Mouse (Mus musculus): ENCODE data around the gene Cabp2.
"Not testable (repeated sequence)": the region's sequence is repeated elsewhere in the genome, so short reads cannot be mapped to it uniquely, and the experiment has no call there.

Gene Cabp2

DNA sequence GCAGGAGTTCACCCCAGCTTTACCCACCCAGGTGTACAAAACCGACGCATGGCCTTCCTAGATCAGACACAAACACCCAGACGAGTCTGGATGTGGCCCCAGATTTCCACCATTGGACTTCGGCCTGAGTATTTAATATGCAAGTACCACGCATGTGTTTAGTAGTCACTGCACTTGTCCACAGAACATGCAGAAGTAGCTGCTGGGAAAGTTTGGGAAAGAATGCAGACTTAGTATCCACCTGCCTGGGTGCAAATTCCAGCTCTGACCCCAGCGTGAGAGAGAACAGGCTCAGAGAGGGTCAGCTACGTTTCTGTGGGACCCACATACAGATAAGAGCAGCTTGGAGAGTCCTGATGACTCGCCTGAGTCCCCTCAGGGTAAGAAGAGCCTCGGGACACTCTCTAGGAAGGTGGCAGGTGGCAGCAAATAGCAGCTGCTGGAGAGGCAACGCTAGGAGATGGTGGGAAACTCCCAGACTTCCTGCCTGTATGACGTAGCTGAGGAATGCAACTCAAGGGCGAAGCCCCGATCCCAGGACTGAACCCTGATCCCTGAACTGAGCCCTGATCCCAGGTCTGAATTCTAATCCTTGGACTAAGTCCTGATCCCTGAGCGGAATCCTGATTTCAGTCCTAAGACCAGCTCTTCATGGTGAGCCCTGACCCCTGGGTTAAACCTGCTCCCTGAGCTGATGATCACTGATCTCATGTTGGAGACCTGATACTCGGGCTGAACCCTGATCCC, 25.3 kb upstream of the Cabp2 start:
- no peak for DNase-seq (ENCODE audit: low spot score)

DNA sequence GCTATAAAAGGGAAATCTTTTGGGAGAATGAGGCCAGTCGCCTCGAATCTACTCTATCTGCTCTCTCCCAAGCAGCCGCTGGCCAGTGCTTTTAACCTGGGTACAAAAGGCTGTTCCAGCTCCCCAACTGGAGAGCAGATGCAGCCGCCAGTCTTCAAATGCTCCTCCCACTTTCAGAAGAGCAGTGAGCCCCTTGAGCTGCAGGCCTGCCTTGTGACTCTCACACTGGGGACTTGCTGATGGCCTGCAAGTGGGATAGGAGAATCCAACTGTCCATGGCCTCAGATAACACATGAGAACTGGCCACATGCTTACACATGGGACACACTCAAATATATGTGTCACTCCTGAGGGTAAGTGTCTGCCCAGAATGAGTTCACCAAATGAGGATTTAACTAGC, 24.7 kb upstream of the Cabp2 start:
- no peak for DNase-seq (ENCODE audit: low spot score)

DNA sequence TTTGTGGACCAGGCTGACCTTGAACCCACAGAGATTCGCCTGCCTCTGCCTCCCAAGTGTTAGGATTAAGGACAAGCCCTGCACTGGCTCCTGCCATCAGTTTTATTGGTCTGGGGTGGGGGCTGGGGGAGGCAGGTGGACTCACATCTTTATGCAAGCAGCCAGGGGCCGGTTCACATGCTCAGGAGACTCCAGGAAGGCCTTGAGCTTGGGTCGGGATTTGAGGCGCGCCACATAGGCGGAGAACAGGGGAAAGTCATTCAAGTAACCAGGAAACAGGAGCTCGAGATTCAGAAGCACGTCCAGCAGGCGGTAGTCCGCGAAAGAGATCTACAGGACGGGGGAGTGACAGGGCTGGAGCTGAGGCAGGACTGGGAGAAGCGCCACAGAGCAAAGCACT, 24.0 kb upstream of the Cabp2 start:
- no peak for DNase-seq (ENCODE audit: low spot score)

DNA sequence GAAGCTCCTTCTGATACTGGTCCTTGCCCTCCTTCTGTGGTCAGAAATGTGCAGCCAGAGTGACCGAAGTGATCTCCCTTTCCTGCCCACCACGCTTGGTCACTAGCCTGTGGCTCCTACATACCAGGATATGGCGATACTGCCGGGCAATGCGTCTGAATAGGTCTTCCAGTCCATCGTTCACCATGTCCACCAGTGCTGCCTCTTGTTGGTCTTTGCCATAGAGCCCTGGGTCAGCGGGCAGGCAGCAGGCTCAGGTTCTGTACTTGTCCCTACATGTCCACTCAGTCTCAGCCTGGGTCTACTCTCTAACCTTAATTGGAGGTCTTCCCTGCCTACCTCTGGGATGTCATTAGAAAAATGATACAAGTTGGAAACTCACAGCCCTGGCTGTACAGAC, 23.4 kb upstream of the Cabp2 start:
- no peak for DNase-seq (ENCODE audit: low spot score)

DNA sequence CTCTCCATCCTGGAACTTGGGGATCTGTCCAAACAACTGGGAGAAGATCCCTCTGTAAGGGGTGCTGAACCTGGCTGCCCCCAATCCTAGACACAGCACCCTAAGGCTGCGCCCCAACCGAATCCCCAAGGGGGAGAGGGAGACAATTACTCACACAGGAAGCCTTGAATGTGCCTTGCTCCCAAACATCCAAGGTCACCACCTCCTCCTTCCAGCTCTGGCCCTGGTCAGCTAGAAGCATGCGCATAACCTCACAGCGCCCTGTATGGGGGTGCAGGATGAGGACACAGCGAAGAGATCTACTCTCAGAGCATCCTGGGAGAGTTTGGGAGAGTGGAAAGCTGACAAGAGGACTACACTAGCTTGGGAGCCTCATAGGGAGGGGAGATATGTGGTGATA, 22.8 kb upstream of the Cabp2 start:
- DNase-seq (ENCODE audit: low spot score) = no peak

DNA sequence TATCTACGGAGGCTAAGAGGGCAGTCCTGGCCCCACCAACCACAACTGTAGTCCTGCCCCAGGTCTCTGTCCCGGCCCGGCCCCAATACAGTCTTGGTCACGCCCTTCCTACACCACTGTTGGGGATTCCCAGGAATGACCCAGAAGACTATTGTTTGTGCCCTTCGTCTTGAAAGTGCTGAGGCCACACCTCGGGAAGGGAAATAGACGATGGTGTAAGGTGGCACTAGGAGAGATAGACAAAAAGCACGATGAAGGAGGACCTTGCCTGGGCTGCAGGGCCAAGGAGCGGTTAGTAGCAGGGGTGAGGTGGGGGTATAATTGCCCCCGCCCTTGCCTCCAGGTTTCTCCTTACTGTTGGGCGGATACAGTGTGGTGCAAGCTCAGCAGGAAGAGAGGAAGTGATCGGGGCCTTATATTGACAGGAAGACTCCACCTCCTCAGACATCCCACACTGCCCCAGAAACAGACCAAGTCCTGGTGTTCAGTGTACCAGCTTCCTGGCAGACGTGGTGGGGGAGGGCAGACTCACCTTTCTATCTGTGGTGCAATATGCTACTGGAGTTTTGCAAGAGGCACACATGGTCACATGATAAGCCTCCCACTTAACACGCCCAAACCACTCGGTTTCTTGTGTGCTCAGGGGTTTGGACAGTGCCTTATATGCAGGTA, 22.2 kb upstream of the Cabp2 start, which contains the start of gene Gstp3:
TSS of gene Gstp3 (minus strand) at position 501 of the 672 bp plus-strand sequence.
- no peak for DNase-seq (ENCODE audit: low spot score)

DNA sequence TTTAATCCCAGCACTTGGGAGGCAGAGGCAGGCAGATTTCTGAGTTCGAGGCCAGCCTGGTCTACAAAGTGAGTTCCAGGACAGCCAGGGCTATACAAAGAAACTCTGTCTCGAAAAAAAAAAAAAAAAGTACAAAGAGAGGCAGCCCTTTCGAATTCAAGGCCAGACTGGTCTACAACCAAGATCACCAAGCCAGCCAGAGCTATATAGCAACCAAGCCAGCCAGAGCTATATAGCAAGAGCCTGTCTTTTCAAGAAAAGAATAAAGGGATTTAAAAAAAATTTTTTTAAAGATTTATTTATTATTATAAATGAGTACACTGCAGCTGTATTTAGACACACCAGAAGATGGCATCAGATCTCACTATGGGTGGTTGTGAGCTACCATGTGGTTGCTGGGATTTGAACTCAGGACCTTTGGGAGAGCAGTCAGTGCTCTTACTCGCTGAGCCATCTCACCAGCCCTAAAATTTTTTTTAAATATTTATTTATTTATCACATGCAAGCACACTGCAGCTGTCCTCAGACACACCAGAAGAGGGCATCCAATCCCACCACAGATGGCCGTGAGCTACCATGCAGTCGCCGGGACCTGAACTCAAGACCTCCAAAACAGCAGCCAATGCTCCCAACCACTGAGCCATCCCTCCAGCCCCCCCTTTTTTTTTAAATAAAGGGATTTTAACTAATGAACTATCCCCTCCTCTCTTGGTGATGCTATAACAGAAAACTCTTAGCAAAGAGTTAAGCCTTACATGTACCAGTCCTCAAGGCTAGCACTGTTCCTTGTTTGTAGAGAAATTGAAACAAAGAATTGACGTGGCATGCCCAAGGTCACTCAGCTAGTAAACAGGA, 21.1 kb upstream of the Cabp2 start:
- DNase-seq (ENCODE audit: low spot score) = not testable (repeated sequence)

DNA sequence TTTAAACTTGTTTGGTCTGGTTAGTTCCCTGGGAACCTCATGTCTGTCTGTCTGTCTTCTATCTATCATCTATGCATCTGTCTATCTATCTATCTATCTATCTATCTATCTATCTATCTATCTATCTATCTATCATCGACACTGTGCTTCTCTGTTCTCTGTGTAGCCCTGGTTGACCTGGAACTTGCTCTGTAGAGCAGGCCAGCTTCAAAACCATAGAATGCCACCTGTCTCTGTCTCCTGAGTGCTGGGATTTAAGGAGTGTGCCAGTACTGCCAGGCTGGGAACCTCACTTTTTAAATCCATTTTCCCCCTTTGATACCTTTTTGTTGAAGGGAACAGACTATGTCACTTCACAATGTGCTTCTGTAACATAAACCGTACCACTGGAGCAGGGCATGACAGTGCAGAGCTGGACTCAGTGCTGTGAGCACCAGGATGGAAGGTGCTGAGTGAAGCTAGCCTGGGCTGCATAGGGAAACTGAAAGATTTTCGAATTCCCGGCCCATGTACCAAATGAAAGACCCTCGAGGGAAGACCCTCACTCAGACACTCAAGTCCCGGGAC, 20.4 kb upstream of the Cabp2 start:
- no peak for DNase-seq (ENCODE audit: low spot score)

DNA sequence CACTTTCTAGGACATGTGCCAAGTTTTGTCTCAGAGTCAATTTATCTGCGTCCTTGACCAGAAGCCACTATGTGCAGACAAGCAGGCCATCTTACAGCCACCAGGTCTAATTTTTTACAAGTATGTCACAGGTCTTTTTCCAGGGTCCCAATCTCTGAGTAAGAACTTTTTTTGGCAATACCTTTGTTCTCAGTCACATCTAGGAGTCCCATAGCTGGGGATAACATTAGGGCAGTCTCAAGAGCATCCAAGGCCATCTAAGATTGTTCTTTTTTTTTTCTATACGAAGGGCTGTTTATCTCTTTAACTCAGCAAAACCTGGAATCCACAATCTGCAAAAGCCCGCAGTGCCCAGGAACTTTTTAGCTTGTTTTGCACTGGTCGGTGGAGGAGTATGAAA, 18.0 kb upstream of the Cabp2 start:
- DNase-seq (ENCODE audit: low spot score) = not testable (repeated sequence)

DNA sequence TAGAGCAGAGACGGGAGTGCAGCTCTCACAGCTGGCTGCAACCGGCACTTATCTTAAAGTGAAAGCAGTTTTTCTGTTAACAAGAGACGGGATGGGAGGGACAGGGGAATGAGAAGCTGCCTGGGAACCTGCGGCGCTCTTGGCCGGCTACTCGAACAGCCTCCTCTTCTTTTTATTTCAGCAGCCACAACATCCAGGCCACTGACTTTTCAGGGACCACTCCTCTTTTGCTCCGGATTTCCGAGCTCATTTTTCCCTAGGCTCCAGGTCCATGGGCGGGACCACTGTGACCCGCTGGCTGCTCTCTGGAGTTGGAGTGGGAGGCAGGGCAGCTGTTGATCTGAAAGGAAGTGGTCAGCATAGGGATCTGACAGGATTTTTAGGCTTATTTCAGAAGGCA, 16.9 kb upstream of the Cabp2 start:
- DNase-seq (ENCODE audit: low spot score) = not testable (repeated sequence)

DNA sequence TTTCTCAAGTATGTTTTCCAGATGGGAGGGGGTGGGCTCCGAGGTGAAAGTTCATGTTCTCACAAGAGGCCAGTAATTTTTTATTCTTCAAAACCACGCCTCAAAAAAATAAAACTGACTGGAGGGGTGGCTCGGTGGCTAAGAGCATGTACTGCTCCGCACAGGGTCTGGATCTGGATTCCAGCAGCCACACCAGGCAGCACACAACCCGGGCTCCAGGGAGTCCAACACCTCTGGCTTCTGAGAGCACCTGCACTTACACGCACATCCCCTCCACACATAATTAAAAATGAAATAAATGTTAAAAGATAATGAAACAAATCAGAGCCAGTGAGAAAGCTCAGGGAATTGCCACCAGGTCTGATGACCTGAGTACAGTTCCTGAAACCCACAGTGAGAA, 15.1 kb upstream of the Cabp2 start:
- DNase-seq (ENCODE audit: low spot score) = no peak

DNA sequence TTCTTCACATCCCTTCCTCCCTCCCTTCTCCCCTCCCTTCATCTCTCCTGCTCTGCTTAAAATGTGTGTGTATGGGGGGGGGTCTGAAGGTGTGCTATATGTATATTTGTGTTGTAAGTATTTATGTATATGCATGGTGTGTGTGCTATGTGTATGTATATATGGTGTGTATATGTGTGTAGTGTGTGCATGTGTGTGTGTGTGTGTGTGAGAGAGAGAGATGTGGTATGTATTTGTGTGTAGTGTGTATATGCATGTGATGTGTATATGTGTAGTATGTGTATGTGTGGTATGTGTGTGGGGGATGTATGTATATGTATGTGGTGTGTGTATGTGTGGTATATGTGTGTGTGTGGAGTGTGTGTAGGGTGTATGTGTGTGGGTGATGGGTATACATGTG, 14.5 kb upstream of the Cabp2 start:
- no peak for DNase-seq (ENCODE audit: low spot score)

DNA sequence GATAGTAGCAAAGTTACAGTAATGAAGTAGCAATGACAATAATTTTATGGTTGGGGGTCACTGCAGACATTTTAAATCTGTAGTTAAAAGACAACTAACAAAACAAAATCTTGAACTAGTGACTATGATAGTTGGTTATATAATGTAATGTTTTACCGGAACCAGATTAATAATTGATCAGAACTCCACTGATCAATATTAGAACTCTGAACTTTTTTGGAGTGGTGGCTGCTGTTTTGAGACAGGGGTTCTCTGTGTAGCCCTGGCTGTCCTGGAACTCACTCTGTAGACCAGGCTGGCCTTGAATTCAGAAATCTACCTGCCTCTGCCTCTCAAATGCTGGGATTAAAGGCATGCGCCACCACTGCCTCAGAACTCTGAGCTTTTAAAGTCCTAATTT, 13.1 kb upstream of the Cabp2 start:
- not testable (repeated sequence) for DNase-seq (ENCODE audit: low spot score)

DNA sequence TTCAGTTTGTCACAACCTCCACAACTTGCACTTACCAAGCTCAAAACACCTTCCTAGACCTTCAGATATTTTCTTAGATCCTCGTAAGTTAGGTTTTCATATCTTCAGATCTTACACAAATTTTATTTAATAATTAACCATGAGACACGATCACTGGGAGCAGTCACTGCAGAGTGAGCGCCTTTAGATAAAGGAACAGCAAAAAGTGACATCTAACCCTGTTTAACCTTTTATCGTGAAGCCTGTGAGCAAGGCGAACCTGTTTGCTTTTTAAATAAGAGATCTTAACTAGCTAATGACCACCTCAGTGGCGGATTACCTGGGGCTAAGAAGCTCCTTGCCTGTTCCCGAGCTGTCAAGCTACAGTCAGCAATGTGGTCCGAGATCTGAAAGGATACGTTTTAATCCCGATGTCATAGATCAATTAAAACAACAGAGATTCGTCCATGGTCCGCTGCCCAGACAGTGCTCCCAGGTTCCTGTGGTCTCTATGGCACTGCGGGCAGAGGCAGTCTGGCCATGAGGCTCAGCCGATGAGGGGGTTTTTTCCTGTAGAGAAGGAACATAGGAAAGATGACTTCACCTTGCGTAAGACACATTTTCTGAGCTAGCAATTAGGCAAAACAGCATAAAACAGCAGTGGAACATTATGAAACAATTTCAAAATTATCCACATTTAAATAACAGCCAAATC, 12.5 kb upstream of the Cabp2 start:
- no peak for DNase-seq (ENCODE audit: low spot score)

DNA sequence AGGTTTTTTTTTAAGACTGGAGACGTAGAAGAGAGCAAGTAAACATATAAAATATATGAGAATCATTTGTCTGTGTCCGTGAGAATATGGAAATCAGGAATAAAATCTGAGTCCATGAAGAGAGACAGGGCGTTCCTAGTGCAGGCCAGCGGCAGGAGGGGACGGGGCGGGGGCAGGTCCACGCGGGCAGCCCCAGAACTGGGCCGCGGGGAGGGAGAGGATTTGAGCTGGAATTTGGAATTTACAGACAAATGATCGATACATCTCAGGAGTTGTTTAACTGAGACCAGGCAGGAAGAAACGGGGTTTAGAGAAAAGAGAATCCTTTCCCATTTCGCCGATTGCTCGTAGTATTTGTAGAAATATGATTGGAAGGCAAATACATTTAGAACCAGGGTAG, 11.1 kb upstream of the Cabp2 start:
- no peak for DNase-seq (ENCODE audit: low spot score)

DNA sequence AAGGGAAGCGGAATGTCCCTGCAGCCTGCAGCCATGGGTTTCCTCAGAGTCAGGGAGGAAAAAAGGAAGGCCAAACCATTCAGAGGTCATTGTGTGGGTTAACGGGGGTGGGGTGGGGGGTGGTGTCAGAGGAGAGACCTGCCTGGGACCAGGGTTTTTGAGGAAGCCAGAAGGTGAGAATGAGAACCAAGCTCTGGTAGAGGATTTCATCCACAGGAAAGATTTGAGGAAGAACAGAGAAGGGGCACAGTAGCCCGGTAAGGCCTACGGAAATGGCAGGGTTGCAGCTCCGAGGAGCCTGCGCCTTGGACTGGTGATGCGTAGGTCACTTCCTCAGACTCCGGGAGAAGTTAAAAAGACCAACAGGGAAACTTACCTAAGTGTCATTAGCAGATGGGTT, 10.6 kb upstream of the Cabp2 start:
- no peak for DNase-seq (ENCODE audit: low spot score)

DNA sequence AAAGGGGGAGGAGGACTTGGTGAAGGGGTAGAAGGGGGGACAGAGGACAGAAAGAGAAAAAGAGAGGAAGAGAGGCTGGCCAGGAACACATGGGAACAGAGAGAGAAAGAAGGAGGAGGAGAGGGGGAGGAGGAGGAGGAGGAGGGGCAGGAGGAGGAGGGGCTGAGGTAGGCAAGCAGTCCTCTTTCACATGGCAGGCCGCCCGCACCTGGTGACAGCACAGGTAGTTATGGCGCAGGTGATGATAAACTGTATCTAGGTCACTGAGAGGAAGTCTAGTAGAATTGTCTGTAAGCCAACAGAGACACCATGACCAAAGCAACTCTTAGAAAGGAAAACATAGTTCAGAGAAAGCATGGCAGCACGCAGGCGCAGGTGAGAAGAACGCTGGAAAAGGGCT, 10.0 kb upstream of the Cabp2 start:
- DNase-seq (ENCODE audit: low spot score) = no peak

DNA sequence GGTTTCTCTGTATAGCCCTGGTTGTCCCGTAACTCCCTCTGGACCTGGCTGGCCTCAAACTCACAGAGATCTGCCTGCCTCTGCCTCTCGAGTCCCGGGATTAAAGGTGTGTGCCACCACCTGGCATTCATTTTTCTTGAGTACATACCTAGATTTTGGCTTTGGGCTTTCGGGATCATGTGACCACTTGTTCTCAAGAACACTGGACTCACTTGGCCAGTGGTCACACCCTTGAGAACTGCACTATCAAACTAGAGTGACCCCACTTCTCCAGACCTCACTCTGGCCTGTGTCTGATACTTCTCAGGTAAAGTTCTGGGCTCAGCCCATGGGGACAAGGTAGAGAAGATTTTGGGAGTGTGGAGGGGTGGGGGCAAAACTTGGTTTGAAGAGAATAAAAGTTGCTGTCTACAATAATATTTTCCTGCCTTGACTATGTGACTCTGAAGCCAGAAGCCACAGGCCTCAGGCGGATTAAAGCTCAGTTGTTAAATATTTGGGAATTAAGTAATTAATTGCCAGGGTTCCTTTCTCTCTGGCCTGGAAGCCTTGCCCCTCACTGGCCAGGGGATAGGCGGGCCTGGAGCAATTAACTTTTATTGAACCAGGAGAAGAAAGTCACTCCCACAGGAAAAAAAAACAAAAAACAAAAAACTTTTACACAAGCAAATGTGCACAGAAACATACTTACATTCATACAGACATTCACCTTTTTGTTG, 8.5 kb upstream of the Cabp2 start:
- no peak for DNase-seq (ENCODE audit: low spot score)

DNA sequence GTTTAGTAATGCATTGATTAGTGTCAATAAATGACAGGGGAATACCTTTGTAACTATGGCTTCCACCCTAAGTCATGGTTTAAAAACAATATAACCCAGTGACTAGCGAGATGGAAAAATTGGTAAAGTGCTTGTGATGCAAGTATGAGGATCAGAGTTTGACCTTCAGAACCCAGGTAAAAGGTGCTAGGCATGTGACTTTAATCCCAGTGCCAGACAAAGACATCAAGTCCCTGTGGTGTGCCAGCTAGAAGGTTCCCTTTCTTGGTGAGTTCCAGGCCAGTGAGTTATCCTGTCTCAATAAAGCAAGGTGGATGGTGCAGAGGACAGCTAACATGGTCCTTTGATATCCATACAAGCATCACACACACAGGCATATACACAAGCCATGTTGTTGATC, 5.8 kb upstream of the Cabp2 start:
- no peak for DNase-seq (ENCODE audit: low spot score)

DNA sequence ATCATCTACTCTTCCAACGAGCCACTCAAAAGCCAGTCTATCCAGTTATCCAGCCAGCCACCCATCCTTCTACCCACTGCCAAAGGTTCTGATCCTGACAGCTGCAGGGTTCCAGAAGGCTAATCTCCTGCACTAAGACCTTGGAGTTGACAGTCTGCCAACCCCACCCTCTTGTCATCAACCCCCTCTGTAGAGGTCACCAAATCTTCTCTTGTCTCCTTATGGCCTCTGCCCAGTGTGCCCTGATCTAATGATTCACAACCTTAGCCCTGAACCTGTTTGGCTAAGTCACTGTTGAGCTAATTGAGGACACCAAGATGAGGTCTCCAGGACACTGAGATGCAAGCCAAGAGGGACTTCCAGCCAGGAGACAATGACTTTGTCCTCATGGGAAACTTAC, 1.8 kb upstream of the Cabp2 start:
- DNase-seq (ENCODE audit: low spot score) = no peak

DNA sequence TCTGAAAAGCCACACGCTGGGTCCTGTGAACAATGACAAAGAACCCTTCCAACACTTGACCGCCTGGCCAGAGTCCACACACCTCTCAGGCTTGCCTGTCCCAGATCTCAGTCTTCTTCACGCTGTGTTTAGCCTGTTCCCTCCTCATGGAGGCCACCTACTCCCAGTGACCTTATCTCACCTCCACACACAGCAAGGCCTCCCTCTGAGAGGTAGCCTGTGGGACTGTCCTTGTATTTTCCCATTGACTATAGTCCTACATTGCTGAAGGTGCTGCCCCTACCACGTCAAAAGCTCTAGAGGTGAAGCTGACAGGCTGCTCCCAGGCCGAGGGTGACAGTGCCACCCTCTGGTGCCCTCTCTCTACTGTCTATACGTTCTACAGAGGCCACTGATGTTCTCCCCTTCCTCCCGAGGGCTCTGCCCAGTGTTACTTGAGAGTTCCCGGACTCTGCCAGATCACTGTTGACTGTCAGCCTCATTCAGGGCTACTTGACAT, 818 bp upstream of the Cabp2 start:
- no peak for DNase-seq (ENCODE audit: low spot score)

Data from embryo, embryonic 10 days (tissue).